Mouse (Mus musculus): ENCODE measurements around the gene Pfkl. TPM values are rescaled to one million over a fixed set of nuclear protein-coding genes. Genes with fewer than 3 reads are reported as not detected.

Pfkl gene
- total RNA-seq, 1 experiment, result 138 TPM

- Histone ChIP-seq H3K36me3 (ENCODE audit: control insufficient read depth, insufficient read depth, low read length, poor library complexity, severe bottlenecking) (peaks cover 3% of the 10 kb centered on the region; the same call in 1 of the 2 replicates), H3K4me3 (ENCODE audit: insufficient read depth in 1 of 2, low read depth in 1 of 2, low read length in 2 of 2, poor library complexity in 1 of 2, severe bottlenecking in 1 of 2) (no peak overlapping the region), H3K27ac (ENCODE audit: insufficient read depth, low read depth, low read length, poor library complexity, severe bottlenecking) (no peak overlapping the region), H3K4me1 (ENCODE audit: control insufficient read depth in 2 of 2, insufficient read depth in 2 of 2, low read length in 2 of 2, poor library complexity in 1 of 2) (peaks cover 0 to 8% of the 10 kb centered on the region in 2 experiments; a peak in 1 of 4 replicates), H3K9ac (ENCODE audit: insufficient read depth, low read depth, low read length, poor library complexity, severe bottlenecking) (no peak overlapping the region), H3K9me3 (ENCODE audit: control insufficient read depth, insufficient read depth, low read depth, low read length) (no peaks in the 10 kb centered on the region; the same call in 1 of the 2 replicates)
- no peak for DNase-seq (ENCODE audit: low read depth, low spot score)
- in situ Hi-C loops (cut with MboI; ENCODE audit: low sequenced_read_pairs in 2 of 2, unreplicated experiment in 2 of 2), result no loop called here
- no peak for TF ChIP-seq ZNF384 (IDR thresholded peaks at IDR 0.05; ENCODE audit: low read depth, low read length)
These were observed 9.4 kb upstream of the Pfkl start for GRCm38 (mm10) chr10:78019291-78019690.

DNA sequence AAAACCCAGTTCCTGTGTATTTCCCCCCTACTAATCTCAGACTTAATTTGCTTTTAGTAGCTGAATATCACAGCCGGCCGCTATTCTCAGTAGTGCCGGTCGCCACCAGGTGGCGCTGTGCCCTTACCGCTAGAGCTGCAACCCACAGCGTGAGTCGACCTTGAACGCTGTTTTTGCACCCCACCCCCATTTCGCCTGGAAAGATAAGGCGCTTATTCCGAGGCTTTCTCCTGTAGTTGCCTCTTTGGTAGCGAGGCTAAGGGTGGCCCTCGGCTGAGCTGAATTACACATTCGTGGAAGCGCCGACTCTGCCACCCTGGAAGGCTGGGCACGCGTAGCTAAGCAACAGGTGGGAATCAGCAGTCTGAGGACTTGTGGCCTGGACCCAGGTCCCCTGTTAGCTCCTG lies 8.9 kb upstream of the Pfkl start:
- no peak overlapping the region for H3K27ac ChIP-seq (ENCODE audit: insufficient read depth, low read depth, low read length, poor library complexity, severe bottlenecking)

GRCm38 (mm10) chr10:78016366-78016765 lies 6.5 kb upstream of the Pfkl start:
- no peak for DNase-seq (ENCODE audit: low read depth, low spot score)
- in situ Hi-C loops (cut with MboI; ENCODE audit: low sequenced_read_pairs in 2 of 2, unreplicated experiment in 2 of 2), result no loop called here

More for the DNA sequence above, 8.9 kb upstream of the Pfkl start:
- Histone ChIP-seq H3K9me3 (ENCODE audit: control insufficient read depth, insufficient read depth, low read depth, low read length) (no peaks in the 10 kb centered on the region; the same call in 1 of the 2 replicates), H3K4me3 (ENCODE audit: insufficient read depth in 1 of 2, low read depth in 1 of 2, low read length in 2 of 2, poor library complexity in 1 of 2, severe bottlenecking in 1 of 2) (no peak overlapping the region), H3K4me1 (ENCODE audit: control insufficient read depth in 2 of 2, insufficient read depth in 2 of 2, low read length in 2 of 2, poor library complexity in 1 of 2) (peaks cover 0 to 8% of the 10 kb centered on the region in 2 experiments; a peak in 1 of 4 replicates), H3K9ac (ENCODE audit: insufficient read depth, low read depth, low read length, poor library complexity, severe bottlenecking) (no peak overlapping the region), H3K36me3 (ENCODE audit: control insufficient read depth, insufficient read depth, low read length, poor library complexity, severe bottlenecking) (peaks cover 3% of the 10 kb centered on the region; the same call in 1 of the 2 replicates)
- no peak for DNase-seq (ENCODE audit: low read depth, low spot score)
- in situ Hi-C loops (cut with MboI; ENCODE audit: low sequenced_read_pairs in 2 of 2, unreplicated experiment in 2 of 2), result no loop called here
- TF ChIP-seq CHD2 (IDR thresholded peaks at IDR 0.05; ENCODE audit: low read depth, low read length) (no peak), ZC3H11A (IDR thresholded peaks at IDR 0.05; ENCODE audit: borderline replicate concordance, low read depth, low read length) (peak; percentile 40; the same call in 1 of the 2 replicates), MAFK (IDR thresholded peaks at IDR 0.05; ENCODE audit: insufficient read depth, low read depth, low read length) (no peak)

DNA sequence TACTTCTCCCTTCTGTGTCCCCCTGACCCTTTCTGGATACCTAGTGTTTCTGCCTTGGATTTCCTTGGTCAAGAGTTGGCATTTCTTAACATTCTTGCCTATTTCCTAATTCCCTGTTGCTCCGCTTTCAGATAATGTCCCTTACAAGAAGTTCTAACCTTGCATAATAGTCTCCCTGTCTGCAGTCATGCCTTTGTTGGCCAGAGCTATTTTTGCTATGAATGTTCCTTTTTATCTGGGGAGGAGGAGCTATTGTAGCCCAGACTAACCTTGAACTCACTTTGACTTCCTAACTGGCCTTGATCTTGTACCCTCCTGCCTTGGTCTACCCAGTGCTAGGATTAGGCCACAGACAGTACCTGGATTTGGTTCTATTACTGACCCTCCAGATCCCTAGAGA lies 5.6 kb upstream of the Pfkl start:
- TF ChIP-seq CHD2 (IDR thresholded peaks at IDR 0.05; ENCODE audit: low read depth, low read length) (no peak), ZC3H11A (IDR thresholded peaks at IDR 0.05; ENCODE audit: borderline replicate concordance, low read depth, low read length) (no peak), HCFC1 (IDR thresholded peaks at IDR 0.05; ENCODE audit: borderline replicate concordance, insufficient read depth, low read length) (no peak), ZNF384 (IDR thresholded peaks at IDR 0.05; ENCODE audit: low read depth, low read length) (no peak), MAFK (IDR thresholded peaks at IDR 0.05; ENCODE audit: insufficient read depth, low read depth, low read length) (no peak)
- H3K27ac ChIP-seq (ENCODE audit: insufficient read depth, low read depth, low read length, poor library complexity, severe bottlenecking), result no peak overlapping the region
- peaks cover 0 to 8% of the 10 kb centered on the region in 2 experiments; a peak in 1 of 4 replicates for H3K4me1 ChIP-seq (ENCODE audit: control insufficient read depth in 2 of 2, insufficient read depth in 2 of 2, low read length in 2 of 2, poor library complexity in 1 of 2)
- H3K9ac ChIP-seq (ENCODE audit: insufficient read depth, low read depth, low read length, poor library complexity, severe bottlenecking), result no peak overlapping the region
- H3K36me3 ChIP-seq (ENCODE audit: control insufficient read depth, insufficient read depth, low read length, poor library complexity, severe bottlenecking), result peaks cover 3% of the 10 kb centered on the region; the same call in 1 of the 2 replicates
- in situ Hi-C loops (cut with MboI; ENCODE audit: low sequenced_read_pairs in 2 of 2, unreplicated experiment in 2 of 2), result no loop called here
- DNase-seq (ENCODE audit: low read depth, low spot score), result no peak
- H3K9me3 ChIP-seq (ENCODE audit: control insufficient read depth, insufficient read depth, low read depth, low read length), result no peaks in the 10 kb centered on the region; the same call in 1 of the 2 replicates
- no peak overlapping the region for H3K4me3 ChIP-seq (ENCODE audit: insufficient read depth in 1 of 2, low read depth in 1 of 2, low read length in 2 of 2, poor library complexity in 1 of 2, severe bottlenecking in 1 of 2)

More at GRCm38 (mm10) chr10:78016366-78016765, 6.5 kb upstream of the Pfkl start:
- H3K4me3 ChIP-seq (ENCODE audit: insufficient read depth in 1 of 2, low read depth in 1 of 2, low read length in 2 of 2, poor library complexity in 1 of 2, severe bottlenecking in 1 of 2), result no peak overlapping the region
- H3K27ac ChIP-seq (ENCODE audit: insufficient read depth, low read depth, low read length, poor library complexity, severe bottlenecking), result no peak overlapping the region
- H3K9ac ChIP-seq (ENCODE audit: insufficient read depth, low read depth, low read length, poor library complexity, severe bottlenecking), result peak overlapping the region; percentile 28; the same call in 1 of the 2 replicates
- TF ChIP-seq ZC3H11A (IDR thresholded peaks at IDR 0.05; ENCODE audit: borderline replicate concordance, low read depth, low read length) (no peak), HCFC1 (IDR thresholded peaks at IDR 0.05; ENCODE audit: borderline replicate concordance, insufficient read depth, low read length) (no peak), CHD2 (IDR thresholded peaks at IDR 0.05; ENCODE audit: low read depth, low read length) (no peak), ZNF384 (IDR thresholded peaks at IDR 0.05; ENCODE audit: low read depth, low read length) (no peak), MAFK (IDR thresholded peaks at IDR 0.05; ENCODE audit: insufficient read depth, low read depth, low read length) (no peak)
- H3K4me1 ChIP-seq (ENCODE audit: control insufficient read depth in 2 of 2, insufficient read depth in 2 of 2, low read length in 2 of 2, poor library complexity in 1 of 2), result peaks cover 0 to 8% of the 10 kb centered on the region in 2 experiments; a peak in 1 of 4 replicates
- H3K9me3 ChIP-seq (ENCODE audit: control insufficient read depth, insufficient read depth, low read depth, low read length), result no peaks in the 10 kb centered on the region; the same call in 1 of the 2 replicates
- peaks cover 3% of the 10 kb centered on the region; the same call in 1 of the 2 replicates for H3K36me3 ChIP-seq (ENCODE audit: control insufficient read depth, insufficient read depth, low read length, poor library complexity, severe bottlenecking)
